Mouse (Mus musculus) G1E (cell line): ENCODE results near the gene Grid2.

ENCODE experiments used
- CTCF ChIP-seq: IDR thresholded peaks from 2 replicates; pipeline ENCODE4 v1.5.1; 2012; ENCODE audit warnings: low read depth, low read length, inconsistent platforms, mixed read lengths
- GATA1 ChIP-seq: IDR thresholded peaks from 2 replicates; pipeline ENCODE4 v1.6.1; 2012; ENCODE audit warnings: borderline replicate concordance, low read length, inconsistent platforms, mixed read lengths

GRCm38 (mm10) chr6:63257406-63257845, 1.8 kb downstream of the Grid2 start:
- TF ChIP-seq GATA1 (no peak), CTCF (no peak)
